In genomic region chr17:45251034-45251730, GRCm38 (mm10) we compare ENCODE assay signal across 8 mouse cellular contexts.
DNase-seq lines count a peak whose midpoint lies in the region; ATAC-seq and TF ChIP-seq lines count a peak whose summit lies in the region.

No protein-coding gene starts in this region.

- no peak overlapping the region for H3K9ac ChIP-seq in heart, embryonic 16.5 days (ENCODE audit: low read length)
- H3K9ac ChIP-seq in liver, embryonic 14.5 days (replicated peaks) = no peak overlapping the region
- H3K9ac ChIP-seq in neural tube, embryonic 13.5 days = no peak overlapping the region
- H3K9ac ChIP-seq in stomach, postnatal 0 days (ENCODE audit: low read length) = no peak overlapping the region

- DNase-seq in CD4-positive, CD25-positive, alpha-beta regulatory T cell, adult 2 months (ENCODE audit: low read depth, low spot score) = peak; percentile 83
- DNase-seq in brain, adult 2 months (ENCODE audit: low read depth, low spot score) = peak; percentile 86
- DNase-seq in kidney, postnatal 25 days = peak; percentile 77 to 83
- DNase-seq in liver, embryonic 14.5 days (ENCODE audit: low read depth in 3 of 3, low spot score in 3 of 3) = peak in 1 of 3 experiments; percentile 6
- DNase-seq in stomach, postnatal 0 days (ENCODE audit: low spot score) = peak; percentile 74

- H3K4me3 ChIP-seq in embryonic fibroblast, embryonic 13.5 days (ENCODE audit: insufficient read depth, low read length) = no peak overlapping the region
- no peak overlapping the region for H3K4me3 ChIP-seq in heart, embryonic 16.5 days (ENCODE audit: low read length)
- no peak overlapping the region for H3K4me3 ChIP-seq in liver, embryonic 14.5 days (ENCODE audit: insufficient read depth in 1 of 2, low read depth in 2 of 2, low read length in 2 of 2)
- no peak overlapping the region for H3K4me3 ChIP-seq in neural tube, embryonic 13.5 days
- no peak overlapping the region for H3K4me3 ChIP-seq in stomach, postnatal 0 days (ENCODE audit: low read depth, low read length)

- peak overlapping the region; percentile 35; the same call in 1 of the 2 replicates for H3K4me2 ChIP-seq in heart, embryonic 16.5 days (ENCODE audit: low read depth, low read length)
- H3K4me2 ChIP-seq in liver, embryonic 14.5 days (ENCODE audit: low read depth) = no peak overlapping the region
- peak overlapping the region; percentile 27 for H3K4me2 ChIP-seq in neural tube, embryonic 13.5 days
- H3K4me2 ChIP-seq in stomach, postnatal 0 days (replicated peaks; ENCODE audit: low read depth) = no peak overlapping the region

- no peak overlapping the region for H3K27ac ChIP-seq in embryonic fibroblast, embryonic 13.5 days (ENCODE audit: insufficient read depth, low read length)
- no peak overlapping the region for H3K27ac ChIP-seq in heart, embryonic 16.5 days (ENCODE audit: low read length)
- H3K27ac ChIP-seq in liver, embryonic 14.5 days = no peak overlapping the region
- H3K27ac ChIP-seq in neural tube, embryonic 13.5 days (replicated peaks) = no peak overlapping the region
- no peak overlapping the region for H3K27ac ChIP-seq in stomach, postnatal 0 days (replicated peaks)

- no peaks in the 10 kb centered on the region for H3K9me3 ChIP-seq in heart, embryonic 16.5 days (replicated peaks; ENCODE audit: control insufficient read depth, low read length)
- no peaks in the 10 kb centered on the region for H3K9me3 ChIP-seq in liver, embryonic 14.5 days (ENCODE audit: control insufficient read depth, low read length)
- H3K9me3 ChIP-seq in neural tube, embryonic 13.5 days = no peaks in the 10 kb centered on the region
- no peaks in the 10 kb centered on the region for H3K9me3 ChIP-seq in stomach, postnatal 0 days (ENCODE audit: control insufficient read depth, low read length)

- 28% methylated on average over 22 of the region's 22 CpGs for WGBS in heart, embryonic 16.5 days
- WGBS in liver, embryonic 14.5 days (ENCODE audit: insufficient replicate concordance) = 25% methylated on average over 22 of the region's 22 CpGs
- 23% methylated on average over 22 of the region's 22 CpGs for WGBS in neural tube, embryonic 13.5 days
- WGBS in stomach, postnatal 0 days = 36% methylated on average over 22 of the region's 22 CpGs

- peak; percentile 59; the same call in 1 of the 2 replicates for TF ChIP-seq CTCF in embryonic fibroblast, embryonic 13.5 days (IDR thresholded peaks at IDR 0.05; ENCODE audit: borderline replicate concordance, insufficient read depth, low read length)
- peak; percentile 85 for TF ChIP-seq CTCF in liver, embryonic 14.5 days (IDR thresholded peaks at IDR 0.05; ENCODE audit: low read depth)
- peak; percentile 92 for TF ChIP-seq CTCF in stomach, postnatal 0 days (IDR thresholded peaks at IDR 0.05; ENCODE audit: low read depth)

- no peak for TF ChIP-seq EP300 in liver, embryonic 14.5 days (IDR thresholded peaks at IDR 0.05; ENCODE audit: low read depth)
- TF ChIP-seq EP300 in stomach, postnatal 0 days (optimal IDR thresholded peaks at IDR 0.05) = no peak

- no peaks in the 10 kb centered on the region for H3K4me1 ChIP-seq in embryonic fibroblast, embryonic 13.5 days (ENCODE audit: control insufficient read depth, insufficient read depth, low read length)
- 0 out of 2 replicates have a peak, but pooled peaks cover 2% of the 10 kb centered on the region for H3K4me1 ChIP-seq in heart, embryonic 16.5 days (ENCODE audit: control insufficient read depth, insufficient read depth, low read length)
- no peaks in the 10 kb centered on the region for H3K4me1 ChIP-seq in liver, embryonic 14.5 days (replicated peaks; ENCODE audit: control insufficient read depth in 2 of 2, insufficient read depth in 2 of 2, low read length in 1 of 2)
- peaks cover 33% of the 10 kb centered on the region for H3K4me1 ChIP-seq in neural tube, embryonic 13.5 days (replicated peaks)
- no peaks in the 10 kb centered on the region for H3K4me1 ChIP-seq in stomach, postnatal 0 days (replicated peaks; ENCODE audit: control insufficient read depth, insufficient read depth)

- no peaks in the 10 kb centered on the region for H3K36me3 ChIP-seq in heart, embryonic 16.5 days (ENCODE audit: control insufficient read depth, insufficient read depth)
- no peaks in the 10 kb centered on the region for H3K36me3 ChIP-seq in liver, embryonic 14.5 days (replicated peaks; ENCODE audit: control insufficient read depth, insufficient read depth, low read depth)
- no peaks in the 10 kb centered on the region for H3K36me3 ChIP-seq in neural tube, embryonic 13.5 days
- H3K36me3 ChIP-seq in stomach, postnatal 0 days (ENCODE audit: control insufficient read depth, insufficient read depth, low read length) = no peaks in the 10 kb centered on the region

- no peak for TF ChIP-seq POLR2A in embryonic fibroblast, embryonic 13.5 days (IDR thresholded peaks at IDR 0.05; ENCODE audit: low read depth, low read length)

- no peaks in the 10 kb centered on the region for H3K27me3 ChIP-seq in heart, embryonic 16.5 days (ENCODE audit: control insufficient read depth, insufficient read depth, low read length)
- H3K27me3 ChIP-seq in liver, embryonic 14.5 days (ENCODE audit: control insufficient read depth, insufficient read depth, low read length) = no peaks in the 10 kb centered on the region
- no peaks in the 10 kb centered on the region for H3K27me3 ChIP-seq in neural tube, embryonic 13.5 days
- H3K27me3 ChIP-seq in stomach, postnatal 0 days (ENCODE audit: control insufficient read depth, insufficient read depth, low read length) = 0 out of 2 replicates have a peak, but pooled peaks cover 2% of the 10 kb centered on the region

- ATAC-seq in heart, embryonic 16.5 days (replicated peaks; ENCODE audit: extremely low read depth, insufficient read depth, low FRiP score) = no peak
- no peak for ATAC-seq in liver, embryonic 14.5 days (ENCODE audit: insufficient read depth)
- peak; percentile 51 for ATAC-seq in neural tube, embryonic 13.5 days (ENCODE audit: low read depth)
- peak; percentile 27; the same call in 1 of the 2 replicates for ATAC-seq in stomach, postnatal 0 days (ENCODE audit: low FRiP score, low TSS enrichment)

Comparison
In these comparisons a context has a peak if more than half of its experiments do, and no peak if none do; other contexts are left out.
1. ATAC-seq: peak in neural tube, embryonic 13.5 days (single experiment) and stomach, postnatal 0 days (single experiment); none in heart, embryonic 16.5 days (single experiment) and liver, embryonic 14.5 days (single experiment).
2. H3K4me2 ChIP-seq: peak in heart, embryonic 16.5 days (single experiment) and neural tube, embryonic 13.5 days (single experiment); none in liver, embryonic 14.5 days (single experiment) and stomach, postnatal 0 days (single experiment).
3. Peak in every context shown above with its lines, with median percentiles within 50 percentile points of each other: CTCF ChIP-seq.